Mouse (Mus musculus) testis, adult 2 months (tissue): ENCODE data around the gene Hagh.

Experiments
- CTCF ChIP-seq: fragments of 200-500 bp; IDR thresholded peaks from 2 replicates; pipeline ENCODE4 v1.5.1; 2012; ENCODE audit warnings: low read depth, mild to moderate bottlenecking, inconsistent platforms, low read length, moderate library complexity; ENCODE audit not compliant: control insufficient read depth, insufficient read depth, insufficient replicate concordance
- POLR2A ChIP-seq: fragments of 200-500 bp; IDR thresholded peaks from 2 replicates; pipeline ENCODE4 v1.6.1; 2012; ENCODE audit warnings: low read depth, mild to moderate bottlenecking, inconsistent platforms, low read length, moderate library complexity; ENCODE audit not compliant: control insufficient read depth

DNA sequence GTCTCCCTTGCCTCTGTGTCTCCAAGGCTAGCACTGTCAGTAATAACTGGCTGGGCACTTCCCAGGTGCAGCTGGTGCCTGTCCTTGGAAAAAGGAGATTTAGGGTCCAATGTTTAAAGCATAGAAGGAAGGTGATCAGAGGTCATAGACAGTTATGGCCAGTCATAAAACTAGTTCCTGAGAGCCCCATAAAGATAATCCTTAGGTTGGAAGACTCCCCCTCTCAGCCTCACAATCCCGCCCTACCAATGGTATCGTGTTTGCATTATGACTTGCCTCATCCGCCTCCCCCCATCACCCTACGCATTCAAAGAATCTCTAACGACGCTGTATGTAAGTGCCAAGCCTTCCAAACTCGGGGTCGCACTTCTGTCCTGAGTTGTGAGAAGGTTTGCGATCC is 4.6 kb downstream of the Hagh start:
- TF ChIP-seq CTCF (no peak), POLR2A (no peak)
